Mouse (Mus musculus): ENCODE data around the gene Tm7sf3.

- TF ChIP-seq CTCF (IDR thresholded peaks at IDR 0.05; ENCODE audit: control insufficient read depth, insufficient read depth, insufficient read length) (no peak), MAX (IDR thresholded peaks at IDR 0.05) (no peak), CEBPB (IDR thresholded peaks at IDR 0.05; ENCODE audit: low read depth) (no peak), USF1 (IDR thresholded peaks at IDR 0.05; ENCODE audit: low read depth) (no peak), MYOG (IDR thresholded peaks at IDR 0.05; ENCODE audit: control insufficient read depth, extremely low read depth, insufficient read length) (no peak)
Measured at GRCm38 (mm10) chr6:146672106-146672505, 29.5 kb upstream of the Tm7sf3 start.

All from C2C12 (cell line).